Mouse (Mus musculus) heart, postnatal 0 days (tissue): ENCODE measurements around the gene Ing4.

Experiments used
- CTCF ChIP-seq: IDR thresholded peaks from 2 replicates; pipeline ENCODE4 v1.5.1; 2016; ENCODE audit warnings: antibody characterized with exemption, control low read depth, low read depth
- EP300 ChIP-seq: IDR thresholded peaks from 2 replicates; pipeline ENCODE4 v1.6.1; 2016; ENCODE audit warnings: antibody characterized with exemption, low read depth

DNA sequence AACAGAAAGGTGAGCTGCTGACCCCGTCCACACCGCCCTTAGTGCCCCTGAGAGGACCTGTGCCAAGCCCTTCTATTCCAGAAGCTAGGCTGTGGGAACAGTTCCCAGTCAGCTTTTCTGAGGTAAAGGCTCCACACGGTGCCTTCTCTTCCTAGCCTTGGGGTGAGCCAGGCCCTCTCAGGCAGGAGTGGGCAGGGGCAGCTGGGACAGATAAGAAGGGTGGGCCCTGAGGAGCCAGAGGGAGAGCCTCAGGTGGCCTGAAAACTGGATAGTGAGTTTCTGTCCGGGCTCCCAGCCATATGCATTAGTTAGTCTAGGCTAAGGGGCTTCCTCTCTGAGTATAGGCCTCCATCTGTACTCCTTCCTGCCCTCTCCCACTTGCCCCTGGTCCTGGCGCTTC is 23.0 kb downstream of the Ing4 start:
- TF ChIP-seq CTCF (no peak), EP300 (no peak)
